Mouse (Mus musculus): ENCODE measurements around the gene Gpbp1l1. TPM values are rescaled to one million over a fixed set of nuclear protein-coding genes. Genes with fewer than 3 reads are reported as not detected.
A peak's percentile ranks its signal among the peaks of the same experiment; 100 is the strongest.

The Gpbp1l1 gene
- polyA plus RNA-seq, 1 experiment from 2014 or later: 38.3 TPM

- Histone ChIP-seq H3K27me3 (ENCODE audit: control insufficient read depth, insufficient read depth, low read length) (no peaks in the 10 kb centered on the region), H3K4me3 (ENCODE audit: control insufficient read depth in 1 of 2, insufficient read depth in 1 of 2, low read depth in 1 of 2, low read length in 2 of 2) (no peak overlapping the region), H3K4me1 (ENCODE audit: control insufficient read depth in 2 of 2, insufficient read depth in 2 of 2, low read length in 2 of 2) (peaks cover 2 to 17% of the 10 kb centered on the region in 2 experiments; a peak in 3 of 4 replicates), H3K36me3 (ENCODE audit: control insufficient read depth, insufficient read depth, low read length) (peaks cover 40% of the 10 kb centered on the region), H3K9ac (ENCODE audit: low read length) (no peak overlapping the region), H3K4me2 (ENCODE audit: low read length) (no peak overlapping the region), H3K9me3 (ENCODE audit: control insufficient read depth, low read length) (no peaks in the 10 kb centered on the region), H3K27ac (replicated peaks in 1 of 2; ENCODE audit: control insufficient read depth in 1 of 2, insufficient read depth in 1 of 2, low read depth in 2 of 2, low read length in 2 of 2) (no peak overlapping the region)
- 93% methylated on average over 4 of the region's 4 CpGs for WGBS
- no peak for ATAC-seq (ENCODE audit: insufficient number of reproducible peaks, insufficient read depth, low FRiP score, low read depth)
These were observed 67.4 kb downstream of the Gpbp1l1 start for GRCm38 (mm10) chr4:116624831-116625230.

DNA sequence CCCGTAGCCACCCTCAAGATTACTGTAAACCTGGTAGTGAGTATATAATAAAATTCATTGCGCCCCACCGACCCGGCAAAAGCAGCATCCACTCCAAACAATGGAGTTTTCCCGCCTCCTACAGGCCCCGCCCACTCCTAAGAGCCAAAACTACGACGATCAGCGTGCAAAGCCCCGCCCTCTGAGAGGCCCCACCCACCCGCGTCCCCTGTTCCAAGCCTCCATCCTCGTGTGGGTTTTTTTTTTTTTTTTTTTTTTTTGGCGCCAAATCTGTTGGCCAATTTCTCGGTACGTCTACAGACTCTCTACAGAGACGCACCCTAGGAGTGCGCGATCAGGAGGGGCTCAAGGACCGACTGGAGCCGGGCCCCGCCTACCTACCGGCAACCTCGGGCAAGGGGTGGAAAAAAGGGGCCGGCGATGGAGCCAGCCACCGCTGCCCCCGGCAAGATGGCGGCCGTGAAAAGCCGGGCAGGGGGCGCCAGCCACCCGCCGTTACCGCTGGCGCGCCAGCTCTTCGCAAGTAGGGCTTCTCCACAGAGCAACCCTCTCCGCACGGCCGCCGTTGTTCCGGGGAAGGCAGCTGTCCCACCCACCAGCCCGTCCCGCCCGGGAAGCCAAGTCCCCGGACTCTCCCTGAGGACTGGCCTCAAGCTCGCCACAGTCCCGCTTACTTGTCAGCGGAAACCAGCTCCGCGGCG lies 69.3 kb downstream of the Gpbp1l1 start:
- Histone ChIP-seq H3K27me3 (ENCODE audit: control insufficient read depth, insufficient read depth, low read length) (no peaks in the 10 kb centered on the region), H3K9ac (ENCODE audit: low read length) (peak overlapping the region; percentile 95), H3K4me2 (ENCODE audit: low read length) (peak overlapping the region; percentile 67), H3K27ac (replicated peaks in 1 of 2; ENCODE audit: control insufficient read depth in 1 of 2, insufficient read depth in 1 of 2, low read depth in 2 of 2, low read length in 2 of 2) (peak overlapping the region; percentile 89 to 97), H3K4me1 (ENCODE audit: control insufficient read depth in 2 of 2, insufficient read depth in 2 of 2, low read length in 2 of 2) (peaks cover 2 to 17% of the 10 kb centered on the region in 2 experiments; a peak in 3 of 4 replicates), H3K9me3 (ENCODE audit: control insufficient read depth, low read length) (no peaks in the 10 kb centered on the region), H3K4me3 (ENCODE audit: control insufficient read depth in 1 of 2, insufficient read depth in 1 of 2, low read depth in 1 of 2, low read length in 2 of 2) (peak overlapping the region; percentile 85 to 99), H3K36me3 (ENCODE audit: control insufficient read depth, insufficient read depth, low read length) (peaks cover 20% of the 10 kb centered on the region)
- 0% methylated on average over 52 of the region's 53 CpGs for WGBS
- peak; percentile 68 for ATAC-seq (ENCODE audit: insufficient number of reproducible peaks, insufficient read depth, low FRiP score, low read depth)

DNA sequence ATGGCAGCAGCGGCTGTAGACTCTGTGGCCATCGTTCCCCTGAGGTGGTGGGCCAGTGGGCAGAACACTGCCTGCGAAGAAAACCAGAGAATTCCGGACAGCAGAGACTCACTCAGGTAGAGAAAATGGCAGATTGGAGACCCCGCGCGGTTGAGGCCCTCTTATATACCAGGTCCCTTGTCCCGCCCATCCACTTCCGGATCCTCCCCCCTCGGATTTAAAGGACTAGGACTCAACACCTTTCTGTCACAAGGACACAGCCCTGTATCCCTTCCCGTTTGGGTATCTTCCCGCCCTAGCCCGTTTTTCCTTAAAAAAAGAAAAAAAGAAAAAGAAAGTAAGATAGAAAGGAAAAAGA lies 69.9 kb downstream of the Gpbp1l1 start:
- Histone ChIP-seq H3K36me3 (ENCODE audit: control insufficient read depth, insufficient read depth, low read length) (peaks cover 15% of the 10 kb centered on the region; the same call in 1 of the 2 replicates), H3K27me3 (ENCODE audit: control insufficient read depth, insufficient read depth, low read length) (no peaks in the 10 kb centered on the region), H3K4me2 (ENCODE audit: low read length) (peak overlapping the region; percentile 67), H3K9ac (ENCODE audit: low read length) (peak overlapping the region; percentile 95), H3K4me1 (ENCODE audit: control insufficient read depth in 2 of 2, insufficient read depth in 2 of 2, low read length in 2 of 2) (peaks cover 2 to 17% of the 10 kb centered on the region in 2 experiments; a peak in 3 of 4 replicates), H3K27ac (replicated peaks in 1 of 2; ENCODE audit: control insufficient read depth in 1 of 2, insufficient read depth in 1 of 2, low read depth in 2 of 2, low read length in 2 of 2) (peak overlapping the region; percentile 89 to 97), H3K4me3 (ENCODE audit: control insufficient read depth in 1 of 2, insufficient read depth in 1 of 2, low read depth in 1 of 2, low read length in 2 of 2) (peak overlapping the region; percentile 85 to 99), H3K9me3 (ENCODE audit: control insufficient read depth, low read length) (no peaks in the 10 kb centered on the region)
- peak; percentile 86 for ATAC-seq (ENCODE audit: insufficient number of reproducible peaks, insufficient read depth, low FRiP score, low read depth)
- 0% methylated on average over 13 of the region's 13 CpGs for WGBS

DNA sequence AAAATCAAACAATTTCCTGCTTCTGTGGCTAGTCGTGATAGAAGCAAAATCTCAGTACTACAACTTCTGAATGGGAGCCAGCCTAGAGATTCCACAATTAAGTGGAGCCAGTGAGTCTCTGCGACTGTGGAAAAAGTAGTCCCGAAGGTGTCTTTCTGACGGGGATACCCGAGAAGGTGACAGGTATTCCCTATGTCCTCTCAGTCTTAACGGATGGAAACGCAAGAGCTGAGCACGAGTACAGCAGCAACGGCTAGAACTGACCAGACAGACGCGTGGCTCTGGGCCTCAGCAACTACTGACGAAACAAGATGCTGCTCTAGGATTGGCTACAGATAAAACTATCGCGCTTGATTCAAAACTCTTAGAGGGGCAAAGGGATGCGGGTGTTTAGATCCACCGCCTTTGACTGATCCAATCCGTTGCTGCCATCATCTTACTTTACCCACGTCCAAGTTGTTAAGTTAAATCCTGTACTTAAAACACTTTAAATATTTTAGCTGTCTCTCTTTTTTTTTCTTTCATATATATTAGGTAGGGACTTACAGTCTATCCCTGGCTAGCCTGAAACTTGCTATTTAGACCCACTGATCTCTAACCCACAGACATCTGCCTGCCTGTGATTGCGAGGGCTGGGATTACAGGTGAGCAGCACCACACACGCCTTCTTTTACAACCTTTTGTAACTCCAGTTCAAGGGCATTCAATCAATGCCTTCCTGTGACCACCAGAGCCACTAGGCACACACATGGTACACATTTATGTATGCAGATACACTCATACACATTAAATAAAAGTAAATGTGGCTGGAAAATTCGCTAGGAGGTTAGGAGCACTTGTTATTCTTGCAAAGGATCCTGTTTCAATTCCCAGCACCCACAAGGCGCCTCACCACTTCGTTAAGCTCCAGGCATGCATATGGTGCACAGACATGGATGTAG lies 70.5 kb downstream of the Gpbp1l1 start, which contains the start of gene Nasp:
TSS of gene Nasp (minus strand) at position 220 of the 941 bp plus-strand sequence.
- Histone ChIP-seq H3K9ac (ENCODE audit: low read length) (peak within 1 kb of the TSS; percentile 95), H3K27ac (replicated peaks in 1 of 2; ENCODE audit: control insufficient read depth in 1 of 2, insufficient read depth in 1 of 2, low read depth in 2 of 2, low read length in 2 of 2) (peak within 1 kb of the TSS; percentile 89 to 97), H3K4me2 (ENCODE audit: low read length) (peak within 1 kb of the TSS; percentile 67), H3K4me1 (ENCODE audit: control insufficient read depth in 2 of 2, insufficient read depth in 2 of 2, low read length in 2 of 2) (peaks cover 2 to 17% of the 10 kb centered on the region in 2 experiments; a peak in 3 of 4 replicates), H3K4me3 (ENCODE audit: control insufficient read depth in 1 of 2, insufficient read depth in 1 of 2, low read depth in 1 of 2, low read length in 2 of 2) (peak within 1 kb of the TSS; percentile 85 to 99), H3K27me3 (ENCODE audit: control insufficient read depth, insufficient read depth, low read length) (no peaks in the 10 kb centered on the region), H3K9me3 (ENCODE audit: control insufficient read depth, low read length) (no peaks in the 10 kb centered on the region), H3K36me3 (ENCODE audit: control insufficient read depth, insufficient read depth, low read length) (peaks cover 10% of the 10 kb centered on the region; the same call in 1 of the 2 replicates)
- ATAC-seq (ENCODE audit: insufficient number of reproducible peaks, insufficient read depth, low FRiP score, low read depth): peak; percentile 81
- 10% methylated on average over 23 of the region's 23 CpGs for WGBS

- ATAC-seq (ENCODE audit: insufficient number of reproducible peaks, insufficient read depth, low FRiP score, low read depth): no peak
- H3K36me3 ChIP-seq (ENCODE audit: control insufficient read depth, insufficient read depth, low read length): peaks cover 67% of the 10 kb centered on the region
- WGBS: 98% methylated on average over 1 of the region's 1 CpGs
- H3K4me2 ChIP-seq (ENCODE audit: low read length): no peak overlapping the region
- H3K27ac ChIP-seq (replicated peaks in 1 of 2; ENCODE audit: control insufficient read depth in 1 of 2, insufficient read depth in 1 of 2, low read depth in 2 of 2, low read length in 2 of 2): no peak overlapping the region
- no peak overlapping the region for H3K9ac ChIP-seq (ENCODE audit: low read length)
- no peaks in the 10 kb centered on the region for H3K27me3 ChIP-seq (ENCODE audit: control insufficient read depth, insufficient read depth, low read length)
- no peaks in the 10 kb centered on the region for H3K4me1 ChIP-seq (ENCODE audit: control insufficient read depth in 2 of 2, insufficient read depth in 2 of 2, low read length in 2 of 2)
- no peaks in the 10 kb centered on the region for H3K9me3 ChIP-seq (ENCODE audit: control insufficient read depth, low read length)
- no peak overlapping the region for H3K4me3 ChIP-seq (ENCODE audit: control insufficient read depth in 1 of 2, insufficient read depth in 1 of 2, low read depth in 1 of 2, low read length in 2 of 2)
These were observed 77.7 kb downstream of the Gpbp1l1 start for GRCm38 (mm10) chr4:116635197-116635596.

DNA sequence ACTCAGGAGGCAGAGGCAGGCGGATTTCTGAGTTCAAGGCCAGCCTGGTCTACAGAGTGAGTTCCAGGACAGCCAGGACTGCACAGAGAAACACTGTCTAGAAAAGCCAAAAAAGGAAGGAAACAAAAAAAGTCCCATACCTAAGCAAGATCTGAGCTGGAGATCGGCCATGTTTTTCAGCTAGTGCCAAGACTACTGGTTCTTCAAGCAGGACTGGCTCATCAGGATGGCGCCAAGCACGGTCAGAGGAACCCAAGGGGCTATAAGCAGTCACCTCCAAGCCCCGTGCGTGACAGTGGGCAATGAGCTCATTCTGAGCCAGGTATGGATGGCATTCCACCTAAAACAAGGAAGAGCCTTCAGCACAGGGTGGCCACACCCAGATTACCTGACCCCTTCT lies 81.4 kb downstream of the Gpbp1l1 start:
- H3K27me3 ChIP-seq (ENCODE audit: control insufficient read depth, insufficient read depth, low read length): no peaks in the 10 kb centered on the region
- WGBS: 93% methylated on average over 6 of the region's 6 CpGs
- no peak for ATAC-seq (ENCODE audit: insufficient number of reproducible peaks, insufficient read depth, low FRiP score, low read depth)
- no peak overlapping the region for H3K27ac ChIP-seq (replicated peaks in 1 of 2; ENCODE audit: control insufficient read depth in 1 of 2, insufficient read depth in 1 of 2, low read depth in 2 of 2, low read length in 2 of 2)
- H3K4me1 ChIP-seq (ENCODE audit: control insufficient read depth in 2 of 2, insufficient read depth in 2 of 2, low read length in 2 of 2): no peaks in the 10 kb centered on the region
- H3K36me3 ChIP-seq (ENCODE audit: control insufficient read depth, insufficient read depth, low read length): peaks cover 97% of the 10 kb centered on the region
- no peaks in the 10 kb centered on the region for H3K9me3 ChIP-seq (ENCODE audit: control insufficient read depth, low read length)
- no peak overlapping the region for H3K4me2 ChIP-seq (ENCODE audit: low read length)
- H3K9ac ChIP-seq (ENCODE audit: low read length): no peak overlapping the region
- H3K4me3 ChIP-seq (ENCODE audit: control insufficient read depth in 1 of 2, insufficient read depth in 1 of 2, low read depth in 1 of 2, low read length in 2 of 2): no peak overlapping the region

DNA sequence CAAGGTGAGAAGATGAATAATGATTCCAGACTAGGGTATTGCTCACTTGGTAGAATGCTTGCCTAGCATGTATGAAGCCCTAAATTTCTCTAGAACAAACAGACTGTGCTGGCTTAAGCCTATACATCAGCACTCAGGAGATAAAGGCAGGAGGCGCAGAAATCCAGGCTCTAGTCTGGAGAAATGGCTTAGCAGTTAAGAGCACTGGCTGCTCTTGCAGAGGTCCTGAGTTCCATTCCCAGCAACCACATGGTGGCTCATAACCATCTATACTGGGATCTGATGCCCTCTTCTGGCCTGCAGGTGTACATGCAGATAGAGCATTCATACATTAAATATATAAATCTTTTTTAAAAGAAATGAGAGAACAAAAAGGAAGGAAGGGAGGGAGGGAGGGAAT lies 84.6 kb downstream of the Gpbp1l1 start:
- Histone ChIP-seq H3K36me3 (ENCODE audit: control insufficient read depth, insufficient read depth, low read length) (peaks cover 90% of the 10 kb centered on the region), H3K4me3 (ENCODE audit: control insufficient read depth in 1 of 2, insufficient read depth in 1 of 2, low read depth in 1 of 2, low read length in 2 of 2) (no peak overlapping the region), H3K4me1 (ENCODE audit: control insufficient read depth in 2 of 2, insufficient read depth in 2 of 2, low read length in 2 of 2) (peaks cover 0 to 6% of the 10 kb centered on the region in 2 experiments; a peak in 2 of 4 replicates), H3K27ac (replicated peaks in 1 of 2; ENCODE audit: control insufficient read depth in 1 of 2, insufficient read depth in 1 of 2, low read depth in 2 of 2, low read length in 2 of 2) (no peak overlapping the region), H3K9me3 (ENCODE audit: control insufficient read depth, low read length) (no peaks in the 10 kb centered on the region), H3K9ac (ENCODE audit: low read length) (no peak overlapping the region), H3K27me3 (ENCODE audit: control insufficient read depth, insufficient read depth, low read length) (no peaks in the 10 kb centered on the region), H3K4me2 (ENCODE audit: low read length) (no peak overlapping the region)
- ATAC-seq (ENCODE audit: insufficient number of reproducible peaks, insufficient read depth, low FRiP score, low read depth): no peak
- WGBS: 97% methylated on average over 1 of the region's 1 CpGs

Data from heart, embryonic 14.5 days (tissue).